Mouse (Mus musculus): Measurements from ENCODE around the gene Msrb2.

DNA sequence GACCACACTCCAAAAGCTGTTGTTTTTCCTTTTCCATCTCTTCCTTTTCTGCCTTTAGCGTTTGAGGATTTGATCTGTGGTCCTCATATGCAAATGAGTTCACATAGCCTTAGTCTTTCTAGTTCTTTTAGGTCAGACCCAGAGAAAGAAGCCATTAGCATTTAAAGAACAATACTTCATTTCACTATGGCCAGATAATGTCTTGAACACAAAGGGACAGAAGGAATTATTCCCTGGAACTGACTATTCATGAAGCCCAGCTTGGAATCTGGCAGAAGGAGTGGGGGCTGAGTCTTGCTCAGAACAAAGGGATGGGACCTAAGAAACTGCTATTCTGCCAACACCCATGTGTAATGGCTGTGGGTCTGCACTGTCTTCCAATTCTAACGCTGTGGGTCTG is 21.6 kb downstream of the Msrb2 start:
- TF ChIP-seq EP300 (IDR thresholded peaks at IDR 0.05; ENCODE audit: low read depth) (no peak), CTCF (IDR thresholded peaks at IDR 0.05; ENCODE audit: low read depth) (no peak)
